Mouse (Mus musculus): Measurements from ENCODE around the gene Gas2l3.

Gene Gas2l3

GRCm38 (mm10) chr10:89444381-89444780, 614 bp upstream of the Gas2l3 start:
- no peak for DNase-seq (ENCODE audit: low read depth, low spot score)

- DNase-seq (ENCODE audit: low read depth, low spot score): no peak
Observed at GRCm38 (mm10) chr10:89443115-89443622, 598 bp downstream of the Gas2l3 start.

GRCm38 (mm10) chr10:89442640-89443039, 1.1 kb downstream of the Gas2l3 start:
- DNase-seq (ENCODE audit: low read depth, low spot score): no peak

- no peak for DNase-seq (ENCODE audit: low read depth, low spot score)
Observed at GRCm38 (mm10) chr10:89441961-89442360, 1.8 kb downstream of the Gas2l3 start.

GRCm38 (mm10) chr10:89439380-89439779, 4.4 kb downstream of the Gas2l3 start:
- no peak for DNase-seq (ENCODE audit: low read depth, low spot score)

GRCm38 (mm10) chr10:89437996-89438395, 5.8 kb downstream of the Gas2l3 start:
- no peak for DNase-seq (ENCODE audit: low read depth, low spot score)

GRCm38 (mm10) chr10:89437472-89437871, 6.3 kb downstream of the Gas2l3 start:
- DNase-seq (ENCODE audit: low read depth, low spot score): no peak

- DNase-seq (ENCODE audit: low read depth, low spot score): no peak
Observed at GRCm38 (mm10) chr10:89435920-89436319, 7.8 kb downstream of the Gas2l3 start.

- DNase-seq (ENCODE audit: low read depth, low spot score): no peak
Observed at GRCm38 (mm10) chr10:89435413-89435812, 8.4 kb downstream of the Gas2l3 start.

GRCm38 (mm10) chr10:89434509-89435210, 9.1 kb downstream of the Gas2l3 start:
- DNase-seq (ENCODE audit: low read depth, low spot score): peak; percentile 64

- DNase-seq (ENCODE audit: low read depth, low spot score): no peak
Observed at GRCm38 (mm10) chr10:89432743-89433142, 11.0 kb downstream of the Gas2l3 start.

GRCm38 (mm10) chr10:89430751-89431150, 13.0 kb downstream of the Gas2l3 start:
- DNase-seq (ENCODE audit: low read depth, low spot score): no peak

GRCm38 (mm10) chr10:89424800-89425393, 18.9 kb downstream of the Gas2l3 start:
- DNase-seq (ENCODE audit: low read depth, low spot score): no peak

GRCm38 (mm10) chr10:89424217-89424616, 19.6 kb downstream of the Gas2l3 start:
- no peak for DNase-seq (ENCODE audit: low read depth, low spot score)

- DNase-seq (ENCODE audit: low read depth, low spot score): no peak
Observed at GRCm38 (mm10) chr10:89423164-89423778, 20.5 kb downstream of the Gas2l3 start.

GRCm38 (mm10) chr10:89422504-89423158, 21.1 kb downstream of the Gas2l3 start:
- no peak for DNase-seq (ENCODE audit: low read depth, low spot score)

- no peak for DNase-seq (ENCODE audit: low read depth, low spot score)
Observed at GRCm38 (mm10) chr10:89417966-89418365, 25.8 kb downstream of the Gas2l3 start.

GRCm38 (mm10) chr10:89415478-89415877, 28.3 kb downstream of the Gas2l3 start:
- no peak for DNase-seq (ENCODE audit: low read depth, low spot score)

GRCm38 (mm10) chr10:89407551-89407950, 36.2 kb downstream of the Gas2l3 start:
- no peak for DNase-seq (ENCODE audit: low read depth, low spot score)

GRCm38 (mm10) chr10:89406733-89407484, 36.9 kb downstream of the Gas2l3 start:
- DNase-seq (ENCODE audit: low read depth, low spot score): no peak

- DNase-seq (ENCODE audit: low read depth, low spot score): no peak
Observed at GRCm38 (mm10) chr10:89404936-89405335, 38.8 kb downstream of the Gas2l3 start.
